Mouse (Mus musculus): Measurements from ENCODE around the gene Frmd4a. TPM values are rescaled to one million over a fixed set of nuclear protein-coding genes. Genes with fewer than 3 reads are reported as not detected.

The Frmd4a gene
- polyA plus RNA-seq, 1 experiment from 2014 or later, result 56.0 TPM

GRCm38 (mm10) chr2:4196041-4196440 lies 178.5 kb downstream of the Frmd4a start:
- Histone ChIP-seq H3K4me2 (ENCODE audit: low read length) (no peak overlapping the region), H3K36me3 (ENCODE audit: control insufficient read depth, insufficient read depth, low read length) (no peaks in the 10 kb centered on the region), H3K4me1 (ENCODE audit: control insufficient read depth, insufficient read depth, low read length) (peaks cover 12% of the 10 kb centered on the region), H3K4me3 (ENCODE audit: low read depth, low read length) (no peak overlapping the region), H3K27ac (ENCODE audit: low read length) (no peak overlapping the region), H3K9ac (ENCODE audit: low read depth, low read length) (no peak overlapping the region), H3K9me3 (replicated peaks; ENCODE audit: control insufficient read depth, low read length, poor library complexity, severe bottlenecking) (no peaks in the 10 kb centered on the region), H3K27me3 (ENCODE audit: control insufficient read depth, insufficient read depth, low read depth, low read length) (no peaks in the 10 kb centered on the region)
- no peak for ATAC-seq
- WGBS, result 82% methylated on average over 4 of the region's 4 CpGs

- ATAC-seq, result no peak
- Histone ChIP-seq H3K27ac (ENCODE audit: low read length) (no peak overlapping the region), H3K9me3 (replicated peaks; ENCODE audit: control insufficient read depth, low read length, poor library complexity, severe bottlenecking) (no peaks in the 10 kb centered on the region), H3K4me3 (ENCODE audit: low read depth, low read length) (no peak overlapping the region), H3K9ac (ENCODE audit: low read depth, low read length) (no peak overlapping the region), H3K36me3 (ENCODE audit: control insufficient read depth, insufficient read depth, low read length) (no peaks in the 10 kb centered on the region), H3K4me1 (ENCODE audit: control insufficient read depth, insufficient read depth, low read length) (no peaks in the 10 kb centered on the region; the same call in 1 of the 2 replicates), H3K4me2 (ENCODE audit: low read length) (no peak overlapping the region), H3K27me3 (ENCODE audit: control insufficient read depth, insufficient read depth, low read depth, low read length) (no peaks in the 10 kb centered on the region)
- WGBS, result 43% methylated on average over 7 of the region's 7 CpGs
Observed at GRCm38 (mm10) chr2:4209234-4209633, 191.7 kb downstream of the Frmd4a start.

- peak overlapping the region; percentile 51; the same call in 1 of the 2 replicates for H3K27ac ChIP-seq (ENCODE audit: low read length)
- no peak overlapping the region for H3K4me2 ChIP-seq (ENCODE audit: low read length)
- no peaks in the 10 kb centered on the region for H3K9me3 ChIP-seq (replicated peaks; ENCODE audit: control insufficient read depth, low read length, poor library complexity, severe bottlenecking)
- H3K36me3 ChIP-seq (ENCODE audit: control insufficient read depth, insufficient read depth, low read length), result no peaks in the 10 kb centered on the region
- WGBS, result 0% methylated on average over 1 of the region's 1 CpGs
- H3K4me1 ChIP-seq (ENCODE audit: control insufficient read depth, insufficient read depth, low read length), result peaks cover 18% of the 10 kb centered on the region
- no peak overlapping the region for H3K4me3 ChIP-seq (ENCODE audit: low read depth, low read length)
- ATAC-seq, result peak; percentile 44
- H3K9ac ChIP-seq (ENCODE audit: low read depth, low read length), result no peak overlapping the region
- H3K27me3 ChIP-seq (ENCODE audit: control insufficient read depth, insufficient read depth, low read depth, low read length), result no peaks in the 10 kb centered on the region
Observed at GRCm38 (mm10) chr2:4222497-4222828, 204.9 kb downstream of the Frmd4a start.

GRCm38 (mm10) chr2:4223316-4223715 lies 205.8 kb downstream of the Frmd4a start:
- H3K27ac ChIP-seq (ENCODE audit: low read length), result no peak overlapping the region
- H3K27me3 ChIP-seq (ENCODE audit: control insufficient read depth, insufficient read depth, low read depth, low read length), result no peaks in the 10 kb centered on the region
- no peak overlapping the region for H3K4me3 ChIP-seq (ENCODE audit: low read depth, low read length)
- no peak overlapping the region for H3K9ac ChIP-seq (ENCODE audit: low read depth, low read length)
- H3K36me3 ChIP-seq (ENCODE audit: control insufficient read depth, insufficient read depth, low read length), result no peaks in the 10 kb centered on the region
- no peak for ATAC-seq
- WGBS, result 82% methylated on average over 6 of the region's 6 CpGs
- H3K9me3 ChIP-seq (replicated peaks; ENCODE audit: control insufficient read depth, low read length, poor library complexity, severe bottlenecking), result no peaks in the 10 kb centered on the region
- H3K4me2 ChIP-seq (ENCODE audit: low read length), result no peak overlapping the region
- H3K4me1 ChIP-seq (ENCODE audit: control insufficient read depth, insufficient read depth, low read length), result peaks cover 26% of the 10 kb centered on the region

- no peak overlapping the region; the same call in 1 of the 2 replicates for H3K27ac ChIP-seq (ENCODE audit: low read length)
- no peaks in the 10 kb centered on the region for H3K27me3 ChIP-seq (ENCODE audit: control insufficient read depth, insufficient read depth, low read depth, low read length)
- ATAC-seq, result no peak
- H3K4me3 ChIP-seq (ENCODE audit: low read depth, low read length), result no peak overlapping the region
- 69% methylated on average over 7 of the region's 7 CpGs for WGBS
- peaks cover 27% of the 10 kb centered on the region for H3K4me1 ChIP-seq (ENCODE audit: control insufficient read depth, insufficient read depth, low read length)
- no peak overlapping the region for H3K4me2 ChIP-seq (ENCODE audit: low read length)
- H3K36me3 ChIP-seq (ENCODE audit: control insufficient read depth, insufficient read depth, low read length), result no peaks in the 10 kb centered on the region
- no peak overlapping the region for H3K9ac ChIP-seq (ENCODE audit: low read depth, low read length)
- no peaks in the 10 kb centered on the region for H3K9me3 ChIP-seq (replicated peaks; ENCODE audit: control insufficient read depth, low read length, poor library complexity, severe bottlenecking)
Observed at GRCm38 (mm10) chr2:4226941-4227558, 209.5 kb downstream of the Frmd4a start.

GRCm38 (mm10) chr2:4227563-4227962 lies 210.0 kb downstream of the Frmd4a start:
- no peak overlapping the region; the same call in 1 of the 2 replicates for H3K27ac ChIP-seq (ENCODE audit: low read length)
- H3K27me3 ChIP-seq (ENCODE audit: control insufficient read depth, insufficient read depth, low read depth, low read length), result no peaks in the 10 kb centered on the region
- H3K4me1 ChIP-seq (ENCODE audit: control insufficient read depth, insufficient read depth, low read length), result peaks cover 28% of the 10 kb centered on the region
- H3K9ac ChIP-seq (ENCODE audit: low read depth, low read length), result no peak overlapping the region
- 33% methylated on average over 4 of the region's 4 CpGs for WGBS
- H3K36me3 ChIP-seq (ENCODE audit: control insufficient read depth, insufficient read depth, low read length), result no peaks in the 10 kb centered on the region
- H3K9me3 ChIP-seq (replicated peaks; ENCODE audit: control insufficient read depth, low read length, poor library complexity, severe bottlenecking), result no peaks in the 10 kb centered on the region
- H3K4me3 ChIP-seq (ENCODE audit: low read depth, low read length), result no peak overlapping the region
- no peak for ATAC-seq
- H3K4me2 ChIP-seq (ENCODE audit: low read length), result no peak overlapping the region

GRCm38 (mm10) chr2:4228510-4228909 lies 211.0 kb downstream of the Frmd4a start:
- Histone ChIP-seq H3K4me2 (ENCODE audit: low read length) (no peak overlapping the region), H3K27ac (ENCODE audit: low read length) (peak overlapping the region; percentile 44; the same call in 1 of the 2 replicates), H3K4me3 (ENCODE audit: low read depth, low read length) (no peak overlapping the region), H3K9me3 (replicated peaks; ENCODE audit: control insufficient read depth, low read length, poor library complexity, severe bottlenecking) (no peaks in the 10 kb centered on the region), H3K4me1 (ENCODE audit: control insufficient read depth, insufficient read depth, low read length) (peaks cover 36% of the 10 kb centered on the region), H3K36me3 (ENCODE audit: control insufficient read depth, insufficient read depth, low read length) (no peaks in the 10 kb centered on the region), H3K9ac (ENCODE audit: low read depth, low read length) (no peak overlapping the region), H3K27me3 (ENCODE audit: control insufficient read depth, insufficient read depth, low read depth, low read length) (no peaks in the 10 kb centered on the region)
- peak; percentile 56 for ATAC-seq
- 22% methylated on average over 3 of the region's 3 CpGs for WGBS

GRCm38 (mm10) chr2:4232335-4232734 lies 214.8 kb downstream of the Frmd4a start:
- H3K27me3 ChIP-seq (ENCODE audit: control insufficient read depth, insufficient read depth, low read depth, low read length), result no peaks in the 10 kb centered on the region
- no peak for ATAC-seq
- WGBS, result 27% methylated on average over 3 of the region's 3 CpGs
- no peaks in the 10 kb centered on the region for H3K9me3 ChIP-seq (replicated peaks; ENCODE audit: control insufficient read depth, low read length, poor library complexity, severe bottlenecking)
- H3K4me3 ChIP-seq (ENCODE audit: low read depth, low read length), result no peak overlapping the region
- H3K4me1 ChIP-seq (ENCODE audit: control insufficient read depth, insufficient read depth, low read length), result peaks cover 33% of the 10 kb centered on the region
- no peak overlapping the region for H3K27ac ChIP-seq (ENCODE audit: low read length)
- no peak overlapping the region for H3K4me2 ChIP-seq (ENCODE audit: low read length)
- no peak overlapping the region for H3K9ac ChIP-seq (ENCODE audit: low read depth, low read length)
- H3K36me3 ChIP-seq (ENCODE audit: control insufficient read depth, insufficient read depth, low read length), result no peaks in the 10 kb centered on the region

- no peak overlapping the region for H3K27ac ChIP-seq (ENCODE audit: low read length)
- H3K9me3 ChIP-seq (replicated peaks; ENCODE audit: control insufficient read depth, low read length, poor library complexity, severe bottlenecking), result no peaks in the 10 kb centered on the region
- no peaks in the 10 kb centered on the region for H3K36me3 ChIP-seq (ENCODE audit: control insufficient read depth, insufficient read depth, low read length)
- no peak overlapping the region for H3K9ac ChIP-seq (ENCODE audit: low read depth, low read length)
- H3K27me3 ChIP-seq (ENCODE audit: control insufficient read depth, insufficient read depth, low read depth, low read length), result no peaks in the 10 kb centered on the region
- peaks cover 29% of the 10 kb centered on the region for H3K4me1 ChIP-seq (ENCODE audit: control insufficient read depth, insufficient read depth, low read length)
- H3K4me2 ChIP-seq (ENCODE audit: low read length), result peak overlapping the region; percentile 41
- no peak for ATAC-seq
- WGBS, result 7% methylated on average over 10 of the region's 10 CpGs
- H3K4me3 ChIP-seq (ENCODE audit: low read depth, low read length), result no peak overlapping the region
Observed at GRCm38 (mm10) chr2:4232761-4233322, 215.3 kb downstream of the Frmd4a start.

Measured in midbrain, embryonic 16.5 days (tissue).